Mouse (Mus musculus): ENCODE results near the gene Zfyve26. TPM values are rescaled to one million over a fixed set of nuclear protein-coding genes. Genes with fewer than 3 reads are reported as not detected.
"Not testable (repeated sequence)": the region's sequence is repeated elsewhere in the genome, so short reads cannot be mapped to it uniquely, and the experiment has no call there.

Zfyve26 gene
- polyA plus RNA-seq, 1 experiment from 2014 or later = 10.5 TPM

- Histone ChIP-seq H3K4me1 (replicated peaks) (peaks cover 29% of the 10 kb centered on the region), H3K27ac (replicated peaks) (peak overlapping the region; percentile 84), H3K9ac (peak overlapping the region; percentile 59), H3K9me3 (no peaks in the 10 kb centered on the region), H3K4me2 (peak overlapping the region; percentile 71), H3K36me3 (peaks cover 17% of the 10 kb centered on the region; the same call in 1 of the 2 replicates), H3K4me3 (peak overlapping the region; percentile 57), H3K27me3 (no peaks in the 10 kb centered on the region)
- peak; percentile 85 for ATAC-seq (ENCODE audit: low FRiP score, low read depth)
- 5% methylated on average over 14 of the region's 14 CpGs for WGBS
These were observed 104.4 kb downstream of the Zfyve26 start for GRCm38 (mm10) chr12:79191701-79192100.

GRCm38 (mm10) chr12:79190931-79191673 lies 105.0 kb downstream of the Zfyve26 start:
- Histone ChIP-seq H3K4me3 (peak overlapping the region; percentile 57), H3K9ac (peak overlapping the region; percentile 59), H3K36me3 (peaks cover 22% of the 10 kb centered on the region), H3K27me3 (no peaks in the 10 kb centered on the region), H3K27ac (replicated peaks) (peak overlapping the region; percentile 84), H3K4me1 (replicated peaks) (peaks cover 29% of the 10 kb centered on the region), H3K9me3 (no peaks in the 10 kb centered on the region), H3K4me2 (peak overlapping the region; percentile 71)
- WGBS = 1% methylated on average over 18 of the region's 18 CpGs
- ATAC-seq (ENCODE audit: low FRiP score, low read depth) = peak; percentile 96

GRCm38 (mm10) chr12:79185160-79185559 lies 110.9 kb downstream of the Zfyve26 start:
- not testable (repeated sequence) for H3K27ac ChIP-seq (replicated peaks); H3K4me3 ChIP-seq; ATAC-seq (ENCODE audit: low FRiP score, low read depth); H3K27me3 ChIP-seq; H3K4me2 ChIP-seq; H3K9me3 ChIP-seq; H3K9ac ChIP-seq
- peaks cover 71% of the 10 kb centered on the region for H3K36me3 ChIP-seq
- peaks cover 14% of the 10 kb centered on the region for H3K4me1 ChIP-seq (replicated peaks)
- WGBS = 92% methylated on average over 5 of the region's 6 CpGs

Other genes with a start within 250 kb of the Zfyve26 start
- 21.6 and 21.9 TPM in 2 replicates for gene Pigh, start 206.7 kb downstream of the Zfyve26 start, polyA plus RNA-seq (2015; fragmentation: Nextera tagmentation; extraction: Ambion mirVana)
- gene Arg2, start 165.5 kb downstream of the Zfyve26 start, polyA plus RNA-seq (2015; fragmentation: Nextera tagmentation; extraction: Ambion mirVana) = 28.6 and 30.0 TPM in 2 replicates
- gene Vti1b, start 123.6 kb downstream of the Zfyve26 start, polyA plus RNA-seq (2015; fragmentation: Nextera tagmentation; extraction: Ambion mirVana) = 221 and 231 TPM in 2 replicates
- 35.2 and 36.3 TPM in 2 replicates for gene Rdh11, start 104.0 kb downstream of the Zfyve26 start, polyA plus RNA-seq (2015; fragmentation: Nextera tagmentation; extraction: Ambion mirVana)
- gene Rdh12, start 87.4 kb downstream of the Zfyve26 start, polyA plus RNA-seq (2015; fragmentation: Nextera tagmentation; extraction: Ambion mirVana) = 0.75 and 1.1 TPM in 2 replicates
- 1.7 and 2.0 TPM in 2 replicates for gene Rad51b, start 978 bp upstream of the Zfyve26 start, polyA plus RNA-seq (2015; fragmentation: Nextera tagmentation; extraction: Ambion mirVana)